Mouse (Mus musculus) yolk sac, embryonic 10.5 days (tissue): ENCODE data around the gene Fbln1.

ENCODE experiments used
- DNase-seq: peaks from one replicate; pipeline ENCODE4 v3.0.0-alpha.2; 2017; ENCODE audit warnings: low spot score

Fbln1 gene

DNA sequence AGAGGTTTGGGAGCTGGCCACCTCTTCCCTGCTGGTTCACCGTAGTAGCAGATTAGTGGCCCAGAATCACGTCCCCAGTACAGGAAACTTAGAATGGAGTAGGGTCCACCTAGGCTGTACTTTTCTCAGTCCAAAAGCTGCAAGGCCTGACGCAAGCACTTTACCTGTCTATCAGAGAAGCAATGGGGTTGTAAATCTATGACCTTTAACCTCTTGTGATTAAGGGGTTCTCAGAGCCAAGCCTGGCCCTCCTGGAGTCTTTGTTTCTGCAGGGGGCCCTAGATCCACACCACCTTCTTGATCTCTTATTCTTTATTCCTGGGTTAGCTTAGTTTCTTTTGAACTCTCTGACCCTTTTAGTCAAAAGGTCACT lies 940 bp downstream of the Fbln1 start:
- DNase-seq, result peak; percentile 66

DNA sequence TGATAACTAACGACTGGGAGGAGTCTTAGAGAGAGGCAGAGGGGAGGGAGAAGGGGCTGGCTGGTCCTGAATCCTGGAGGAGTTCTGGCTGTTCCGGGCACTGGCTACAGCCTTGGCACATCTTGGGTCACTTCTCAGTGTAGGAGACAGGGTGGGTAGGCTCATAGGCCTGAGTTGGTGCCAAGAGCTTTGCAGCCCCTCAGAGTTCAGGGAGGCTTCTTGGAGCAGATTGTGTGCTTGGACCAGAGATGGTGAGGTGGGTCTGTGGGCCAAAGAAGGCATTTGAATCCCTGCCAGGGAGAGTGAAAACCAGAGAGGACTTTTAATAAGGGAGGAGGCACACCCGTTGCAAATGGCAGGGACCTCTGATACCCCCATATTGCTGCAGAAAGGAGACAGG lies 1.3 kb downstream of the Fbln1 start:
- DNase-seq, result no peak

DNA sequence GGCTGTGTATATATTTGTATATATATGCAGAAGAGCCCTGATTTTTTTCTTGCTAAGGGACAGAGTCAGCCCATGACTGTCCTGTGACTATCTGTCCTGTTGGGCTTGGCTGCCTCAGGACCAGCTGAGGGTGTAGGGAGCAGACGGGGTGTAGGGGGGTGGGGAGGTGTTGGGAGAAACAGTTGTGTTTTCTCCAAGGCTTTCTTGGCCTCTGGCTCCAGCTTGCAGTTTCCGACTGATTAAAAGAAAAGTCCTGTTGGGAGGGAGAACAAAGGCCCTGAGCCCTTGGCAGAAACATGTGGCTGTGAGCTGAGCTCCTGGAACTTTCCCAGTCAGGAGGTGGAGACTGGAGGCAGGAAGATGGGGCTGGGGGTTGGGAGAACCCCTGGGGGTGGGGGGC lies 2.0 kb downstream of the Fbln1 start:
- DNase-seq, result no peak

DNA sequence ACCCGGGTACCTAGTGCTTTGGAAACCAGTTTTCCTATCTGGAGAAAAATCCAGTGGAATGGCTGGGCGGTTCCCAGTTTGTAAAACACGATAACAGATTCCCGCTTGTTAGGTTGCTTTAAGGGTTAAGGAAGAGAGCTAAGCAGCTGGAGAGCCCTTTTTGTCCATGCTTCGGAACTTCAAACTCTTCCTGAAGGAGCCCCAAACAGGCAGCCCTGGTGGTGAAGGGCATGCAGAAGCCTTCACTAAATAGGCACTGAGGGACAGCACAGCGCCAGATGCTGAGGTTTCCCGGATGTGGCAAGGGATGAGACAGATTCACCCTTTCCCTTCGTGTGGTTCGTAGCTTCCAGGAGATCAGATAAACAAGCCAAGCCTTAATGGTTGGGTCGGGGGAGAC lies 2.6 kb downstream of the Fbln1 start:
- DNase-seq, result peak; percentile 40

DNA sequence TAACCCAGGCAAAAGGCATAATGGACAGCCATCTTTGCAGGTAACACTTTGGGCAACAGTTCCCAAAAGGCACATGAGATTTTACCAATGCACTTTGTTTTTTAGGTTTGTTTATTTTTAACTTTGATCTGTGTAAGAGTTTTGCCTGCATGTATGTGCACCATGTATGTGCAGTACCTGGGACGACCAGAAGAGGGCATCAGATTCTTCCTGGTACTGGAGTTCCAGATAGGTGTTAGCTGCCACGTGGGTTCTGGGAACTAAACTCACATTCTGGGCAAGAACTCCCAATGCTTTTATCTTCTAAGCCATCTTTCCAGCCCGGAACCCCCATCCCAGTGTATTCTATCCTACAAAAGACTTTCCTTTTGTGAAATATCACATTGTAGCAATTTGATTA lies 3.6 kb downstream of the Fbln1 start:
- DNase-seq, result no peak

DNA sequence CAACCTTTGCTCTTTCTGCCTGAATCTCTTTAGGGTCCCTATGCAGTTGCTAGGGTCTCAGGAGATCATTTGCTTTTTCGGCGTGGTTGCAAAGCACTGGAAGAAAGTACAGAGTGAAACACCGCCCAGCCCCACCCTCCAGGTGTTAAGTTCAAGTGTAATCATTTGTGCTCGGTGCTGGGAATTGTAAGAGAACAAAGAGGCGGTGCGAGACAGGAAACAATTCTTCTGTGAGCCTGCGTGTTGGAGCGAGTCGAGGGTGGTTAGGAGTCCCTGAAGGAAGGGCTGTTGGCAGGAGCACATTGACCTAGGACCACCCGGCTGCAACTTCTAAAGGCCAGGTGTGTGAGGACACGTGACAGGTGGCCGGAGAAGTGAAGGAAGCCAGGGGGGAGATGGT lies 4.9 kb downstream of the Fbln1 start:
- DNase-seq, result no peak

DNA sequence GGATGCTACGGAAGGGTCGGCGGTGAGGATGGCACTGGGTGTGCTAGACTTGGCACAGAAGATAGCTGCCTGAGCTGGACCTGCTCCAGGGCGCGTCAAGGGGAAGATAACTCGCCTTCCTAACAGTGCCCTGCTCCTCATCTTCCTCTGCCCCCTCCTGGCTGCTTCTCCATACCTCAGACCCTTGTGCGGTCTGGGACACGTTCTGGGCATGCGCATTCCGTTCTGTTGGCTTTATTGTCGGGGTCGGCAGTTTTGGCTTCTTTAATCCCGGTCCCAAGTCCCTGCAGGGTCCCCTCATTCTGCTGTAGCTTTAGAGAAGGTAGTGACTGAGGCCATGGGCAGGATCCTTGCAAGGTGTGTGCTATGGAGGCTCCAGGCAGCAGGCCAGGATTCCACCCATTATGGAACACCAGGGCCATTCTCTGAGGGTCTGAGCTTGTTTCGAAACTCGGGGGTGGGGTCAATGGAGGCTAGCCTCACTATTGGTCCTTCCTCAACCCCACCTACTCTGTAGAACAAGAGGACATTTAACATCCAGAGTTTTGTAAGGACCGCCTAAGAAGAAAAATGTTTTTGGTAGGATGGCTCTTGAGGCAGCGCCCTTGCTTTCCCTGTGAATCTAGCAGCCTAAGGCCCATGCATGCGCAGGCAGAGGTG lies 5.5 kb downstream of the Fbln1 start:
- no peak for DNase-seq

DNA sequence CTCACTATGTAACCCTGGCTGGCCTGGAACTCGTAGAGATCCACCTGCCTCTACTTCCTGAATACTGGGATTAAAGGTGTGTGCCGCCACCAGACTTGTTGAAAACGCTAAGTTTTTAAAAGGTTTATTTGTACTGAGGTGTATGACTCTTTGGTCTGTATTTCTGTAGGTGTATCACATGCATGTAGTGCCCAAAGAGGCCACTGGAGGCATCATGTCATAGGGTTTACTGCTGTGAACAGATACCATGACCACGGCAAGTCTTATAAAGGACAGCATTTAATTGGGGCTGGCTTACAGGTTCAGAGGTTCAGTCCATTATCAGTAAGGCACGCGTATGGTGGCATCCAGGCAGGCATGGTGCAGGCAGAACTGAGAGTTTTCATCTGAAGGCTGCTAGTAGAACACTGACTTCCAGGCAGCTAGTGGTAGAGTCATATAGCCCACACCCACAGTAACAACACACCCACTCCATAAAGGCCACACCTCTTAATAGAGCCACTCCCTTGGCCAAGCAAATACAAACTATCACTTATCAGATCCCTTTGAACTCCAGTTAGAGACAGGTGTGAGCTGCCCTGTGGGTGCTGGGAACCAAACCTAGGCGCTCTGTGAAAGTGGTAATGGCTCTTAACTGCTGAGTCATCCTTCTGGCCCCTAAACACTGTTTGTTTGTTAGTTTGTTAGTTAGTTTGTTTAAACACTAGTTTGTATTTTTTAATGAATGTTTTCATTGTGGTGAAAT lies 10.5 kb downstream of the Fbln1 start:
- no peak for DNase-seq

DNA sequence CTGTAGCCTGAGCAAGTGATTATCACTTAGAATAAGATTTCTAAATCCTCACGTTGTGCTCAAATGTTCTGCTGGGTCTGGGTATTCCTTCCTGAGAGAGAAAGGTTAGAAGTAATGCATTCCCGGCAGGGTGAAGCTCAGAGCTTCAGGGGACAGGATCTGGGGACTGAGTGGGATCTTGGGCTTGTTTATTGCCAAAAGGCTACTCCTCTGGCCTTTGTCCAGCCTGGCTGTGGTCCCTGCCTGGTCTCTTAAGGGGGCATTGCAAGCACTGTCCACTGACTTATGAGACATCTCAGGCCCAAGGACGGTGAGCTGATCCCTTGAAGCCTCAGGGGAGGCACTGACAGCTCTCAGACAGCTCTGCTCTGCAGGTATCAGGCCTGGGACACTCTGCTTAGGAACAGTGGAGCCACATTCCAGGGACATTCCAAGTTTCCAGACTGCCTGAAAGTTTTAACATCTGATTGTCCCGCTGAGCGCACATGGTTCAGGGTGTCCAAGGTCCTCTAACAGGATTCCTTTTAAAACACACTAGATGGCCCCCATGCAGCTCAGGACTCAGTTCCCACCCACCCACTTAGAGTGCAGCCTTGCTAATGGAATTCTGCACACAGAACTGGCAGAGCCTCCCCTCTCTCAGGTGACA lies 13.0 kb downstream of the Fbln1 start:
- DNase-seq, result no peak

DNA sequence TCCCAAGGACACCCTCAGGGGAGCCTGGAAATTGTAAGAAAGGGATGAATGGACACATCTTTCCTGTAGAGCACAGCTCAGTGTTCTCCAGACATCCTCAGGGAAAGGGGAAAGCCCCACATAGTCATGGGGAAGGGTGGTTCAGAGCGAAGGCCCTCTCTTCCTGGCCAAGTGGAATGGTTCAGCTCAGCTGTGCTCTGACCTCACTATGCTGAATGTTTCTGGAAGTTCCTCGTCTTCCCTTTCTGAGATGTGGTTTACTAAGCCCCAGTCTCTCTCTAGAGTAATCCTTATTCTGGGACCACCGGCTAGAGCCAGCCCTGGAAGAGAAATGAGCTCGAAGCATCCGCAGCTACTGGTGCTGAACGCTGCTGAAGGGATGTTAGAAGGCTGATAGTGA lies 14.6 kb downstream of the Fbln1 start:
- DNase-seq, result no peak

DNA sequence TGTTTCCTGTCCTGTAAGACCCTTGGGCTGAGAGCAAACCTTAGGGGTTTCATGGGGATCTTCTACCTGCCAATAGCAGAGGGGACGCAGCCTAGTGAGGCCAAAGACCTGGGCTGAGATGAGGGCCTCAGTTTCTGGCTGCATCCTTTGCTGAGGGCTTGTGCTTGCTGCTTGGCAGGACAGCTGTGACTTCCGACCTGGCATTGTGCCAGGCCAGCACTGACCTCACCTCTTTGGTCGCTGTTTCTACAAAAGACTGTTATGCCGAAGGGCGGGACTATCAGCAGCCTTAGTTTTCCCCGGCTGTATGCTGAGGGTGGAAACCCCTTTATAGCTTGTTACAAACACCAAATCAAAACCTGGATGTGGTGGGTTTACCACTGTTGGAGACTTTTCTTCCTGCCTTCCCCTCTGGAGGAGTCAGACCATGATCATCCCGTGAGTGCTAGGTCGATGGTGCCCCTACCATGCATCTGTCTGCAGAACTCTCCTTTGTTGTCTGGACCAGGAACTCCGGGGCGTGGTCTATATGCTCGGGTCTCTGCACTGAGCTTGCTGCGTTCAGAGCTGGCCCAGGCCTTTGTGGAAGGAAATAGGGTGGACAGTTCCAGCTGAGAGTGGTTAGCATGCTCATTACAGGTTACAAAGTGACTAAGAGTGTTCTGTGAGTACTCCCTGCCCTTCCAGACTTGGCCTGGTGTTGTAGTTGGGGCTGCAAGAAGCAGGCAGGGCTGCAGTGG lies 15.5 kb downstream of the Fbln1 start:
- no peak for DNase-seq

DNA sequence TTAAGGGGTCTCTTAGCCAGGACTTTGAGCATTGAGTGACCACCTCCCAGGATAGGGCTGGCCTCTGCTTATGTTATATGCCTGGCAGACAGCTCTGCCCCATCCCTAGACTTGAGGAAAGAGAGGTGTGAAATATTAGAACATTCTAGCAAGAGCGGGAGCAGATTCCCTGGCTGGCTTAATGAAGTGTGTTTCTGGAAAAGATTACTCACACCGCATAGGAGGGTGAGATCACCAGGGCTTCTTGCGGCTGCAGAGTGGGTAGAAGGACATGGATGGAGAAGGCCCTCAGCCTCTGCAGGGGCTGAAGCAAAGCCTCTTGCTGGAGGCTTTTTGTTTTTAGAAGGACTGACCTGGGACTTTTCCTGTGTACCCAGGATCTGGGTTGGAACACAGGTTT lies 19.9 kb downstream of the Fbln1 start:
- no peak for DNase-seq

DNA sequence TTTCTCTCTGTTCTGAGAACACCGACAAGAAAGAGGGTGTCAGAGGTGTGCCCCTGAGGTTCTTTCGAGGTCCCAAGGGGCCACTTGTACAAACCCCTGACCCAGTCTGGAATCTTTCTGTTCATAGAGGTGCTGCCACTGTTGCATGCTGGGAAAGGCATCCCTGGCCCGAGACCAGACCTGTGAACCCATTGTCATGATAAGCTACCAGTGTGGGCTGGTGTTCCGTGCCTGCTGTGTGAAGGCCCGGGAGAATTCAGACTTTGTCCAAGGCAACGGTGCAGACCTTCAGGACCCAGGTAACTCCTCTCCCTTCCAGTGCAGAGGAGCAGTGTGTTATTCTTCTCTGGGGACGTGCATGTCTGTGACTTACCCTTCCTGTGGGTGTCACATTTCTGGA lies 21.1 kb downstream of the Fbln1 start:
- no peak for DNase-seq

DNA sequence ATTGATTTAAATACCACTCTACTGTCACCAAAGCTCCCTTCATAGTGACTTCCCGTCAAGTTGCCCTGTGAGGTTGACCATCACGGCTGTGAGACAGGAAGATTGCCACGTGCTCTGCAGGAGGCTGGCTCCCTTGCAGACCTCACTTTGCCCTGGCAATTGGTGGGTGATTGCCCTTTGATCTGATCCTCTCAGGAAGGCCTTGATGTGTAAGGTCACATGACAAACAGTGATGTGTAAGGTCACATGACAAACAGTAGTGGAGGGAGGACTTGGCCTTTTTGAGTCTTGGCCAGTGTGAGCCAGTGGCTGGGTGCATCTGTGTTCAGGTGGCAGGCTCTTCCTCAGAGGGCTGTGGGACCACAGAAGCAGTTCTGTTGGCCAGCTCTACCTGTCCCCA lies 22.8 kb downstream of the Fbln1 start:
- DNase-seq, result no peak

DNA sequence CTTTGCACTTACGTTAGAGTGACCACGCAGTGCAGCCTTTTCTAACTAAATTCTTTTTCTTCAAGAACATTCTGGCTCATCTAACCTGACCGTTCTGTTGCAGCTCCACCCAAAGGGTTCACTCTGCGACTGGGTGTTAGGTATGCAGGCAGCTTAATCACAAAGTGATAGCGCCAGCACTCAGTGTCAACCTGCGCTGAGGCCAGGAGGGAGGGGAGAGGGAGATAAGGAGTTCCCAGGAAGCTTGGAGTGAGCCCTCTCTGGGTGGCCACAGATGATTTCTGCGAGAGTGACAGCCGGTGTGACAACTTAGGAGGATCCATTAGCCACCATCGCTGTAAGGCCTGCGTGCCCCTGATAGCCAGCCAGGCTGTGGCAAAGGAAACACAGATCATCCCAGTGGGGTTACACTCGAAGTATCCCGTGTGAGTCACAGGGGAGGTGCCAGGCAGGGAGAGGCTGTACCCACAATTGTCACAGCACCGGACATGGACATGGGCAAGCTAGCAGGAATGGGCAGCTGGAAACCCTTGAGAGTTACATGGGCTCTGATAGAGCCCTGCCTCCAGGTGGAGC lies 24.3 kb downstream of the Fbln1 start:
- DNase-seq, result peak; percentile 58

DNA sequence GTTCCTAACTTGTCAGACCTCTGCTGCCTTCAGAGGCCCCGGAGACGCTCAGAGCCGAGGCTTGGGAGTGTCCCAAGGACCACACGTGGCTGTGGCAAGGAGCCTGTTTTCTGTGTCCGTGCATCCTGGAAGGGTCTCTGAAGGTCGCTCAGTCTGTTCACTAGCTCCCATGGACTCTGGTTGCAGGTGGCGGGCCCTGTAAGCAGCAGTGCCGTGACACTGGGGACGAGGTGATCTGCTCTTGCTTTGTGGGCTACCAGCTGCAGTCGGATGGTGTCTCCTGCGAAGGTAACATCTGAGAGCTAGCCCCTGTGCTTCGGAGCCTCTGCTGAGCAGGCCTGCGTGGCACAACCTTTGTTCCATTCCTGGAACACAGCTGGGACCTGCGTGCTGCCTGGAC lies 24.9 kb downstream of the Fbln1 start:
- DNase-seq, result no peak

DNA sequence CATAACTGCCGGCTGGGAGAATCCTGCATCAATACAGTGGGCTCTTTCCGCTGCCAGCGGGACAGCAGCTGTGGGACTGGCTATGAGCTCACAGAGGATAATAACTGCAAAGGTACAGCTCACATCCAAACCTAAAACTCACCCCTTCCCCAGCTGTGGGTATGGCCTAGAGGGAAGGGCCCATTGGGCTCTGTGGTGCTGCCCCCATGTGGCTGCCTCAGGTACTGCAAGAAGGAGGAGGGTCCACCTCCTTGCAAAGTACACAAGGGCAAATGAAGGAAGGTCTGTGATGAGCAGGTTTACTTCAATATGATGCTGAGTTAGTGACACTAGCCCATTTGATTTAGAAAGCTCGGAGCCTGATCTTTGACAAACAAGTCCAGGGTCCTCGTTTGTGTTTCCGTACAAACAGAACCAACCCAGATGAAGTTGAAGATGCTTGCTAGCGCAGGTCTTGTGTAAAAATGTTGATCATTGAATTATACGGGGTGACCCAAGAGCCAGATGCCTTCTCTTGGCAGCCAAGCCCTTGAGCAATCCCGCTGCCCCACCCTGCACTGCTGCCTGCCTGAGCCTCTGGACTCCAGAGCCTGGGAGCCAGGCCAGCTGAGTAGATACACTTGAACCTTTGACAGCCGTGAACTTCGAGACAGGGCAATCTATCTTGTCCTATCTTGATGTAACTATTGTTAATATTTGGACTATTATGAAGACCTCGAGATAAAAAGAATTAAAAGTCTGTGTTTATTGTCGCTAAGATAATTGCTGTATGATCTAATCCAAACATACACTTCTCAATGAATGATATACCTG lies 25.9 kb downstream of the Fbln1 start:
- peak; percentile 63 for DNase-seq

DNA sequence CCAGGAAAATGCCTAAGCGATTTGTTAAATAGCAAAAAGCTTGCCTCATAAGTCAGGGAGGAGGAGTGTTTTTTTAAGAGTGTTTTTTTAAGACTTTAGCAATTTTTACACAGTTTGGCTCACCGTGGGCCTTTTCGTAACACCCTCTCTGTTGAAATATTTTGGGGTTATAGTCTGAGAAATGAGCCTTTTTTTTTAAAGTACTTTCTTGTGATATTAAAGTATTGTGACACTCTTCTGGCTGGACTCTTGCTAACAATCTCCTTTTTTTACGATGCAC lies 26.4 kb downstream of the Fbln1 start:
- no peak for DNase-seq

DNA sequence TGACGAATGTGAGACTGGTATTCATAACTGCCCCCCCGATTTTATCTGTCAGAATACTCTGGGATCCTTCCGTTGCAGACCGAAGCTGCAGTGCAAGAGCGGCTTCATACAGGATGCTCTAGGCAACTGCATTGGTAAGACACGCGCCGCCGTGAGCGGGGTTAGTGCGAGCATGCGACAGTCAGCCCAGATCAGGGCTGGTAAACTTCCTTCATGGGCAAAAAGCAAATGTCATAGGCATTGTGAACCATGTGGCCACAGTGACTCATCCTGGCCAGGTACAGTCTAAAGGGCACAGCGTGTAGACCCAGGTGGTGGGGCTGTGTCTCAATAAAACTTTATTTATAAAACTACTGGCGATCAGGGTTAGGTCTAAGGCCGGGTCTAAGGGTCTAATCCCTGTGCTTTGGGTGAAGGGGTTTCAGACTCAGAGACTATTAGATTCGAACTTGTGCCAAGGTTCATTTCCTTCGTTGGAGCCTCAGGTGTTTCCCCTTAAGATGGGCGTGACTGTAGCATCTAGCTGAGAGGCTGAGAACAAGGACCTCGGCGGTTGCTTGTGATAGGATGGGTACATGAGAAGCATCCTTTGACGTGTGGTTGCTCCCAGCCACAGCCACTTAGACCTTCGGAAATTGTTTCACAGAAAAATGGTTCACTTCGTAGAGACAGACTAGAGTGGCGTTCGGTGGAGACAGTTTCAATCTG lies 26.9 kb downstream of the Fbln1 start:
- DNase-seq, result no peak

DNA sequence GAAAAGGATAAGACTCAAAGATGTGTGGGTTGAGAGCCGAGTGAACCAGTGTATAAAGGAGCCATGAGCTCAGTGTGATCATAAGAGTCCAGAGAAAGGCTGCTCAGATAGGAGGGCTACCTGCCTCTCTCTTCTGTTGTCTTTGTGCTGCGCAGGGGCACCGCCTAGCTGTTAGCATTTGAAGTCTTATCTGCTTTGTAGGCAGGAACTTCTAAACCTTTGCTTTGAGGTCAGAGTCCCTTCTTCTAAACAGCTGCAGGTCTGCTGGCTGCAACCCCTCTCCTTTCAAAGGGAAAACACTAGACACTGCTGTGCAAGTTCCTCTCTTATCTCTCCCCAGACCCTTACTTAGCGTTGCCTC lies 27.5 kb downstream of the Fbln1 start:
- peak; percentile 84 for DNase-seq

DNA sequence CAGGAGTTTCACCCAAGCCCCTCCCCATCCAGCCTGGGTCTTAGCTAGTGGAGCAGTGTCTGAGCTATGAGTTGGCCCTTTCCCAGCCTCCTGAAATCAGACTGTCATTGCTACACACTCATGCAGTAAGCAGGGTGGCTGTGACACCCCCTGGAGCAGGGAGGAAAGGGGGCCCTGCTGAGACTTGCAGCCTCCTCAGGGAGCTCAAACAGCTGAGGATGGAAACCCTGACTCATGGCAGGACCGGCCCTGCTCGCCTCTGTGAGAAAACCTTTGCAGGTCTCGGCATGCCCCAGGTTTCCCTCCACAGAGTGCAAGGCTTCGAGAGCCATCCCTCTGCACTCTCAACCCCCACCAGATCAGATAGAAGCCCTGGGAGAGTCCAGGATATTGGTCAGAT lies 27.9 kb downstream of the Fbln1 start:
- no peak for DNase-seq
